Mouse (Mus musculus) erythroblast, embryonic 14.5 days (primary cell): ENCODE measurements at regions not wholly inside any gene's neighbourhood (a gene's known extent, or its start where the extent isn't known, plus 50 kb on each side); places are given as distances from the start of the nearest gene placed in this dataset.

Experiments used
- GATA1 ChIP-seq: IDR thresholded peaks from 2 replicates; pipeline ENCODE4 v1.6.1; 2012; ENCODE audit warnings: low read length, inconsistent platforms, mixed read lengths
- TAL1 ChIP-seq: IDR thresholded peaks from 3 replicates; pipeline ENCODE4 v1.6.1; 2012; ENCODE audit warnings: low read length, inconsistent platforms, mixed read lengths

DNA sequence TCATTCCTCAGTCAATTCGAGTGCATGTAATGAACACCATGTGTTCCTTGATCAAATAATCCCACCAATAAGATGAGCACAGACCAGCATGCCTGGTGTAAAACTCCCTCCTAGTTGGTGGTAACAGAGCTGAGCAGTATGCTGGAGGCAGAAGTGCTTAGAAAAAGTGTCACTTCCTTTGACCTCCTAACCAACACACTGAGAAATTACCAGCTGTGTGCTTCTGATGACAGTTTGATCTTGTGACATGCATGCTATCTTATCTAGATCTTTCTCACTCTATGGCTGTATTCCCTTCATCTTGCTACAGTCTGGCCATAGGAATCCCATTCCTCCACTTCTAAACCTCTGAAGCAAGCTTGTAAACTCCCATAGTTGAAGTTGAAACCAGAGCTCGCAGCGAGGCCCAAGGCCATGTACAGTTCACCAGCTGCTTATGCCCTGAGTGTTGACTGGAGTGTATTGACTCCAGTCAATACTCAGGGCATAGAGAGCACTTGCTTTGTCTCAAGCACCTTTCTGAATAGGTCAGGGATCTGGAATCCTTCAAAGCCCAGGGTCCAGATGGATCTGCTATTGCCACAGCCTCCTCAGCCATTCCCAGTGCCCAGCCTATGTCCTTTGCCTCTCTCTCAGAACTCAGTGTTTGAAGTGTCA is 286.5 kb upstream of the 1700056E22Rik start:
- TF ChIP-seq GATA1 (no peak), TAL1 (no peak)
